Mouse (Mus musculus) stomach, embryonic 15.5 days (tissue): Measurements from ENCODE around the gene Fyn. TPM values are rescaled to one million over a fixed set of nuclear protein-coding genes. Genes with fewer than 3 reads are reported as not detected.

Experiments
- ATAC-seq: fragments of 200-750 bp; cut with Nextera tagmentation; 2 replicates; pipeline ENCODE4 v1.8.0; 2017; ENCODE audit warnings: low read depth, moderate number of reproducible peaks, moderate TSS enrichment; ENCODE audit not compliant: insufficient read depth, low FRiP score
- H3K27ac ChIP-seq: fragments of 300-500 bp; sonication (generic); 2 replicates; pipeline ENCODE4 v1.5.1; 2015; ENCODE audit warnings: mild to moderate bottlenecking, inconsistent platforms
- H3K27me3 ChIP-seq: fragments of 300-500 bp; sonication (generic); replicated peaks from 2 replicates; pipeline ENCODE4 v1.6.1; 2015; ENCODE audit warnings: inconsistent platforms
- H3K36me3 ChIP-seq: fragments of 300-500 bp; sonication (generic); 2 replicates; pipeline ENCODE4 v1.6.1; 2015; ENCODE audit warnings: inconsistent platforms
- H3K4me1 ChIP-seq: fragments of 300-500 bp; sonication (generic); 2 replicates; pipeline ENCODE4 v1.6.1; 2015; ENCODE audit warnings: inconsistent platforms
- H3K4me2 ChIP-seq: fragments of 300-500 bp; sonication (generic); 2 replicates; pipeline ENCODE4 v1.6.1; 2015; ENCODE audit warnings: mild to moderate bottlenecking, inconsistent platforms
- H3K4me3 ChIP-seq: fragments of 300-500 bp; sonication (generic); replicated peaks from 2 replicates; pipeline ENCODE4 v1.5.1; 2015; ENCODE audit warnings: inconsistent platforms
- H3K9ac ChIP-seq: fragments of 300-500 bp; sonication (generic); 2 replicates; pipeline ENCODE4 v1.6.1; 2015; ENCODE audit warnings: inconsistent platforms
- H3K9me3 ChIP-seq: fragments of 300-500 bp; sonication (generic); 2 replicates; pipeline ENCODE4 v1.6.1; 2016; ENCODE audit warnings: inconsistent platforms
- WGBS: fragments of 180-500 bp; shearing (Covaris S2); methylation state at CpG from one replicate; pipeline ENCODE4 v1.1.7; 2015; 5-methylcytosine and 5-hydroxymethylcytosine counted together
- polyA plus RNA-seq: library from polyadenylated mRNA; unstranded; fragments of >200 nt; fragmentation: Nextera tagmentation; extraction: Ambion mirVana; gene quantifications from 2 replicates; pipeline ENCODE4 v1.2.1, GENCODE M21; 2015

The Fyn gene
- polyA plus RNA-seq, 1 experiment from 2014 or later = 22.1 TPM

GRCm38 (mm10) chr10:39612989-39613831 lies 244.6 kb downstream of the Fyn start:
- ATAC-seq = peak; percentile 79
- WGBS = 5% methylated on average over 26 of the region's 26 CpGs
- Histone ChIP-seq H3K4me2 (peak overlapping the region; percentile 49), H3K27me3 (no peaks in the 10 kb centered on the region), H3K36me3 (peaks cover 3% of the 10 kb centered on the region; the same call in 1 of the 2 replicates), H3K9me3 (no peaks in the 10 kb centered on the region), H3K4me1 (peaks cover 28% of the 10 kb centered on the region), H3K9ac (peak overlapping the region; percentile 16), H3K27ac (peak overlapping the region; percentile 96), H3K4me3 (peak overlapping the region; percentile 44)

DNA sequence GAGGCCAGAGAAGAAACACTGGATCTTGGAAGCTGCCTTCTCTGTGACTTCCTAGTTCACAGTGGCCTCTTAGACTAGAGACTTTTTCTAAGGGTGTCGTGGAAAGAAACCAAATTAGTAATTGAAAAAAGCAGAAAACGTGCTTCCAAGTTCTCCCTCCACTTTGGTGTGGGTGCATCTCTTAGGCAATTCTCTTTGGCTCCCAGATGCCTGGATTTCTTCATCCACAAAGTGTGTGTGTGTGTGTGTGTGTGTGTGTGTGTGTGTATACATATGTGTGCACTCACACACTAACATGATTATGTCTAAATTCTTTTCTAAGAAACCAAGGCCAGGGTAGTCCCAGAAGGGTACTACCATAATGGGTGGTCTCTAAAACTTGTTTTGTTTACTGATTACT lies 245.3 kb downstream of the Fyn start:
- Histone ChIP-seq H3K4me3 (peak overlapping the region; percentile 44), H3K9ac (peak overlapping the region; percentile 1; the same call in 1 of the 2 replicates), H3K4me1 (peaks cover 28% of the 10 kb centered on the region), H3K27me3 (no peaks in the 10 kb centered on the region), H3K36me3 (peaks cover under 1% of the 10 kb centered on the region; the same call in 1 of the 2 replicates), H3K27ac (peak overlapping the region; percentile 96), H3K9me3 (no peaks in the 10 kb centered on the region), H3K4me2 (peak overlapping the region; percentile 49)
- 0% methylated on average over 2 of the region's 2 CpGs for WGBS
- ATAC-seq = no peak

DNA sequence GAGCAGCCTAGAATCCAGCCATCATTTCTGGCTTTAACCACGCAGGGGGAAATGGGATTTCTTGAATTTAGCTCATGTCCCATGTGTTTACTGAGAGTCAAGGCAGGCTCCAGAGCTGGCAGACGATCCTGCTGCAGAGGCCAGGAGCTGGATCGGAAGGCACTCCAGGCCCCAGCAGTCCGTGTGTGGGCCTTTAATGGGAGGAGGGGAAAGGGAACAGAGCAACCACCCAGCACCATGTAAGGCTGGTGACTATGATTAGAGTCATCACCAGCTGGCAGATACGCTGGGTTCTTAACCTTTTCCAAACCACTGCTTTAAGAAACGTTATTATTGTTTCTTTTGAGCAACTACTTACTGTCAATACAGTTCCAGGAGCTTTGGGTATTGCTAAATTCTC lies 246.0 kb downstream of the Fyn start:
- Histone ChIP-seq H3K4me2 (peak overlapping the region; percentile 49), H3K36me3 (no peaks in the 10 kb centered on the region), H3K27ac (peak overlapping the region; percentile 96), H3K9me3 (no peaks in the 10 kb centered on the region), H3K27me3 (no peaks in the 10 kb centered on the region), H3K4me3 (peak overlapping the region; percentile 44), H3K4me1 (peaks cover 28% of the 10 kb centered on the region), H3K9ac (no peak overlapping the region; the same call in 1 of the 2 replicates)
- WGBS = 13% methylated on average over 6 of the region's 6 CpGs
- peak; percentile 67; the same call in 1 of the 2 replicates for ATAC-seq

Other genes starting within 250 kb of the Fyn start
- 8.7 and 8.8 TPM in 2 replicates for gene Fam229b, start 234.9 kb upstream of the Fyn start, polyA plus RNA-seq
- gene Tube1, start 234.9 kb upstream of the Fyn start, polyA plus RNA-seq = 14.7 and 14.8 TPM in 2 replicates
- 0.33 and 0.52 TPM in 2 replicates for gene Ccn6, start 205.1 kb upstream of the Fyn start, polyA plus RNA-seq
- gene Traf3ip2, start 244.1 kb downstream of the Fyn start, polyA plus RNA-seq = 29.0 and 29.6 TPM in 2 replicates